Mouse (Mus musculus) olfactory bulb, adult 2 months (tissue): ENCODE data around the gene Lbhd1.

ENCODE experiments used
- CTCF ChIP-seq: fragments of 200-500 bp; IDR thresholded peaks from 2 replicates; pipeline ENCODE4 v1.5.1; 2012; ENCODE audit warnings: low read depth, mild to moderate bottlenecking, low read length, moderate library complexity; ENCODE audit not compliant: insufficient read depth
- POLR2A ChIP-seq: fragments of 200-500 bp; IDR thresholded peaks from 2 replicates; pipeline ENCODE4 v1.6.1; 2012; ENCODE audit warnings: mild to moderate bottlenecking, low read depth, low read length, moderate library complexity; ENCODE audit not compliant: insufficient read depth

DNA sequence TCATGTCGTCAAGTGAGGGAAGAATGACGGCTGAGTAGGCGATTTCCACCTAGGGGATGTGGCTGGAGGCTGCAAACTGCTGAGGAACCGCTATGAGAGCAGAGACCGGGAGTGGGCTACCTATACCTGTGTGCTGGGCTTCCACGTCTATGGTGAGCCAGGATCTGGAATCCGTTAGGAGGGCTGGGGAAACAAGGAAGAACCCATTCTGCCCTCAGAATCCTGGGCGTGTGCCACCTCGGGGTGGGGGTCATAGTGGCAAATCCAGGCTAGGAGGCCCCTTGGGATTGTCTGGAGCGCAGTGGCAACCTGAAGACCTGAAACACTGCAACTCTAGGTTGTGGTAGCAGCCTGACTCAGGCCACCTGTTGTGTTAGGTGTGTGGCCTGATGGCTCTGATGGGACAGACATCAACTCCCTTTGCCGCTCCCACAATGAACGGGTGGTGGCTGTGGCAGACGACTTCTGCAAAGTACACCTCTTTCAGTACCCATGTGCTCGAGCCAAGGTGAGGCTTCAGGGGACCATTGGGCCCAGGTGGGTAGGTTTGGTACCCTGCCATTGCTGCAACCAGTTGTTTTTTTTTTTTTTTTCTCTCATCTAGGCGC is 57.1 kb downstream of the Lbhd1 start:
- TF ChIP-seq CTCF (no peak), POLR2A (no peak)
